ENCODE assay signal across 15 mouse cellular contexts in genomic region chr1:57707906-57708305, GRCm38 (mm10).
DNase-seq lines count a peak whose midpoint lies in the region; ATAC-seq lines count a peak whose summit lies in the region.
"Had no signal": no experiment of that assay in that cellular context is flagged by ENCODE, and none has a peak within 500 bp of the region (broad histone marks: within the 10 kb centered on the region; RNA-seq: fewer than 3 reads in every experiment).

No protein-coding gene starts in this region.

- WGBS in embryonic facial prominence, embryonic 14.5 days, result 72% methylated on average over 4 of the region's 4 CpGs
- 85% methylated on average over 4 of the region's 4 CpGs for WGBS in embryonic facial prominence, embryonic 10.5 days
- WGBS in limb, embryonic 13.5 days, result 83% methylated on average over 4 of the region's 4 CpGs
- 94% methylated on average over 4 of the region's 4 CpGs for WGBS in limb, embryonic 10.5 days

- H3K9me3 ChIP-seq in embryonic facial prominence, embryonic 14.5 days (ENCODE audit: control insufficient read depth, low read length), result no peaks in the 10 kb centered on the region
- no peaks in the 10 kb centered on the region for H3K9me3 ChIP-seq in embryonic facial prominence, embryonic 10.5 days
- no peaks in the 10 kb centered on the region for H3K9me3 ChIP-seq in limb, embryonic 13.5 days
- H3K9me3 ChIP-seq in limb, embryonic 10.5 days (replicated peaks), result no peaks in the 10 kb centered on the region
- H3K9me3 ChIP-seq: heart, embryonic 15.5 days; midbrain, embryonic 15.5 days had no signal

- no peaks in the 10 kb centered on the region for H3K27me3 ChIP-seq in embryonic facial prominence, embryonic 14.5 days (replicated peaks; ENCODE audit: control insufficient read depth, insufficient read depth, low read length)
- no peaks in the 10 kb centered on the region for H3K27me3 ChIP-seq in embryonic facial prominence, embryonic 10.5 days (replicated peaks; ENCODE audit: low read depth, poor library complexity, severe bottlenecking)
- no peaks in the 10 kb centered on the region for H3K27me3 ChIP-seq in limb, embryonic 13.5 days
- no peaks in the 10 kb centered on the region for H3K27me3 ChIP-seq in limb, embryonic 10.5 days (ENCODE audit: low read depth, poor library complexity, severe bottlenecking)
- H3K27me3 ChIP-seq: heart, embryonic 15.5 days; midbrain, embryonic 15.5 days had no signal

- no peak overlapping the region for H3K9ac ChIP-seq in embryonic facial prominence, embryonic 14.5 days (ENCODE audit: low read depth, low read length)
- H3K9ac ChIP-seq in limb, embryonic 13.5 days, result no peak overlapping the region
- H3K9ac ChIP-seq: heart, embryonic 15.5 days; midbrain, embryonic 15.5 days had no signal

- peaks cover 10% of the 10 kb centered on the region; the same call in 1 of the 2 replicates for H3K4me1 ChIP-seq in embryonic facial prominence, embryonic 14.5 days (ENCODE audit: control insufficient read depth, insufficient read depth, low read length)
- peaks cover 3% of the 10 kb centered on the region; the same call in 1 of the 2 replicates for H3K4me1 ChIP-seq in embryonic facial prominence, embryonic 10.5 days
- H3K4me1 ChIP-seq in limb, embryonic 13.5 days, result peaks cover under 1% of the 10 kb centered on the region; the same call in 1 of the 2 replicates
- H3K4me1 ChIP-seq in limb, embryonic 10.5 days, result no peaks in the 10 kb centered on the region
- H3K4me1 ChIP-seq: heart, embryonic 15.5 days had no signal

- no peak overlapping the region; the same call in 1 of the 2 replicates for H3K27ac ChIP-seq in embryonic facial prominence, embryonic 14.5 days (replicated peaks; ENCODE audit: low read depth, low read length)
- no peak overlapping the region for H3K27ac ChIP-seq in embryonic facial prominence, embryonic 10.5 days (replicated peaks)
- 0 out of 2 replicates have a peak overlapping the region, but pooled peaks have one; percentile 8 for H3K27ac ChIP-seq in limb, embryonic 13.5 days
- H3K27ac ChIP-seq in limb, embryonic 10.5 days, result no peak overlapping the region
- H3K27ac ChIP-seq: heart, embryonic 15.5 days; macrophage; midbrain, embryonic 15.5 days had no signal

- H3K4me3 ChIP-seq in embryonic facial prominence, embryonic 14.5 days (ENCODE audit: low read depth, low read length), result no peak overlapping the region
- no peak overlapping the region for H3K4me3 ChIP-seq in embryonic facial prominence, embryonic 10.5 days
- no peak overlapping the region for H3K4me3 ChIP-seq in limb, embryonic 13.5 days
- H3K4me3 ChIP-seq in limb, embryonic 10.5 days, result no peak overlapping the region
- H3K4me3 ChIP-seq: heart, embryonic 15.5 days; midbrain, embryonic 15.5 days had no signal

- ATAC-seq in embryonic facial prominence, embryonic 14.5 days (ENCODE audit: low read depth), result no peak
- ATAC-seq in limb, embryonic 13.5 days (ENCODE audit: low FRiP score, low read depth), result no peak
- ATAC-seq: midbrain, embryonic 15.5 days had no signal

- no peak overlapping the region for H3K4me2 ChIP-seq in embryonic facial prominence, embryonic 14.5 days (ENCODE audit: low read depth, low read length)
- H3K4me2 ChIP-seq in limb, embryonic 13.5 days (replicated peaks), result no peak overlapping the region
- H3K4me2 ChIP-seq: heart, embryonic 15.5 days; liver, embryonic 11.5 days; midbrain, embryonic 15.5 days had no signal

- H3K36me3 ChIP-seq in embryonic facial prominence, embryonic 14.5 days (ENCODE audit: control insufficient read depth, insufficient read depth, low read length), result no peaks in the 10 kb centered on the region
- H3K36me3 ChIP-seq in embryonic facial prominence, embryonic 10.5 days (replicated peaks), result no peaks in the 10 kb centered on the region
- H3K36me3 ChIP-seq in limb, embryonic 13.5 days, result no peaks in the 10 kb centered on the region
- no peaks in the 10 kb centered on the region for H3K36me3 ChIP-seq in limb, embryonic 10.5 days
- H3K36me3 ChIP-seq: heart, embryonic 15.5 days; midbrain, embryonic 15.5 days had no signal

- DNase-seq in embryonic facial prominence, embryonic 14.5 days (ENCODE audit: low spot score), result peak; percentile 67
- DNase-seq in embryonic facial prominence, embryonic 10.5 days (ENCODE audit: low spot score), result no peak
- no peak for DNase-seq in limb, embryonic 10.5 days (ENCODE audit: low spot score)
- peak; percentile 17 for DNase-seq in brain, adult 2 months (ENCODE audit: low read depth, low spot score)
- DNase-seq in cerebellum, postnatal 14 days, result peak; percentile 62 to 63
- DNase-seq in urinary bladder, adult 2 months (ENCODE audit: low spot score), result no peak
- DNase-seq: adrenal gland, postnatal 10 days; heart, adult 18-20 months; lung, adult 2 months; thymus, postnatal 25 days had no signal

Comparison
In these comparisons a context has a peak if more than half of its experiments do, and no peak if none do; other contexts are left out.
1. DNase-seq: peak in embryonic facial prominence, embryonic 14.5 days (single experiment), brain, adult 2 months (single experiment) and cerebellum, postnatal 14 days (2 of 2); none in embryonic facial prominence, embryonic 10.5 days (single experiment), limb, embryonic 10.5 days (single experiment) and urinary bladder, adult 2 months (single experiment).